Mouse (Mus musculus) frontal cortex, adult 2 months (tissue): ENCODE measurements around the gene Srsf2. TPM values are rescaled to one million over a fixed set of nuclear protein-coding genes. Genes with fewer than 3 reads are reported as not detected.
A peak's percentile ranks its signal among the peaks of the same experiment; 100 is the strongest.
"Not testable (repeated sequence)": the region's sequence is repeated elsewhere in the genome, so short reads cannot be mapped to it uniquely, and the experiment has no call there.

ENCODE experiments used
- DNase-seq, 2 experiments: peaks; one replicate each; pipeline ENCODE4 v3.0.0; 2022; ENCODE audit warnings: low spot score in 1 of 2; ENCODE audit errors: extremely low spot score in 1 of 2
- polyA plus RNA-seq: library from polyadenylated mRNA; depleted of rRNA; stranded (reverse); fragments of >200 nt; gene quantifications from 2 replicates; pipeline ENCODE4 v1.2.3, GENCODE M21; 2012; rRNA removed

The Srsf2 gene
- polyA plus RNA-seq: 324 and 333 TPM in 2 replicates

DNA sequence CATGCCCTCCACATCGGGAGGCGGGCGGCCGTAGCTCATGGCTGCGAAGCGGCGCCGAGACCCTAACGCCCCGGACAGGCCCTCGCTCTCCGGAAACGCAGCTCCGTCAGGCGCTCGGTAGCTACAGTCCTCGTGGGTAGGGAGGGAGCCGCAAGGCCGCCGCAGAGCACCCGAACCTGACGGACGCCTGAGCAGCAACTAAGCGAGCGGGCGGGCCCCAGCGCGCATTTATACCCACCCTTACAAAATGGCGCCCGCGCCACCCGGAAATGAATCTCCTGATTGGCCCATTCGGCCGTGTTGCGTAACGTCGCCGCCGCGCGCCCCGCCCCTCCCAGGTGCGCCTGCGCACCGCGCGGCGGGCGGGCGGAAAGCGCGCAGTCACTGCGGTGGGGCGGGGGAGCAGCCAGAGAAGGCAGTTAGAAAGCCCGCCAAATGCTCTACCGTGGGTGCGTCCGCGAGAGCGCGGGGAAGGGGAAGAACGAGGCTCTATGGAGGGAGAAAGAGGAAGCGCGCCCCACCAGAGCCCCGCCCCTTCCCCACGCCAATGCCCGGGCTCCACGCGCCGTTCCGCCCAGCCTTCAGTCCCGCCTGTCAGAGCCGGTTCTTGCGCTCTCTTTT is at the start of gene Srsf2:
TSS of gene Srsf2 (minus strand) at position 204 of the 621 bp plus-strand sequence.
- DNase-seq: peak; percentile 93 to 98

DNA sequence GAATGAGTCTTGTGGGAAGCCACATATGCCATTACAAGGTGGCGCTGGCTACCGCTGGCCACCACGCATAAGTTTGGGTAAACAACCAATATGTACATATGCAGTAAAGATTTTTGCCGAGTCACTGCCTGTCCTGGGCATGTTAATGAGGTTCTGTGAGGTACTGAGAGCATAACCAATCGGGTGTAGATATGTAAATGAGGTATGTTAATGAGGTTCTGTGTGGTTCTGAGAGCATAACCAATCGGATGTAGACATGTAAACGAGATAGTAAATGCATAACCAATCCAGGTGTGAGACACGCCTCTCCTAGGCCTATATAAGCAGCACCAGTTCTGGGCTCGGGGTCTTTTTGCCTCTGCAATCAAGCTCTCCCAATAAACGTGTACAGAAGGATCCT is 49.7 kb upstream of the Srsf2 start:
- not testable (repeated sequence) for DNase-seq

DNA sequence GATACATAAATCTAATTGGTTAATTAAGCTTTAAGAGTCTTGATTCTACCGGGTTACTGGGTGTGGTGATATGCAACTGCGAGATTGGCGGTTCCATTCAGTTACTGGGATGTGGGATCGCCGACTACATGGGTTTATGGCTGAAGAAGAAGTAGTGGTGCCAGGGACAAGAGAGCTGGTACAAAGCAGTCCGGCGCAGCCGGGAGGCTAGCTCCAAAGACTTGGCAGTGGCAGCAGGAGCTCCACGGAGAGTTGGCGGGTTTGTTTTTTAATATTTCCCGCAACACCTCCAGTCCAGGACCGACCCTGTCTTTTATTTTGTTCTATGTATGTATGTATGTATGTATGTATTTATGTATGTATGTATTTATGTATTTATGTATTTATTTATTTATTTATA is 46.4 kb upstream of the Srsf2 start:
- DNase-seq: no peak

DNA sequence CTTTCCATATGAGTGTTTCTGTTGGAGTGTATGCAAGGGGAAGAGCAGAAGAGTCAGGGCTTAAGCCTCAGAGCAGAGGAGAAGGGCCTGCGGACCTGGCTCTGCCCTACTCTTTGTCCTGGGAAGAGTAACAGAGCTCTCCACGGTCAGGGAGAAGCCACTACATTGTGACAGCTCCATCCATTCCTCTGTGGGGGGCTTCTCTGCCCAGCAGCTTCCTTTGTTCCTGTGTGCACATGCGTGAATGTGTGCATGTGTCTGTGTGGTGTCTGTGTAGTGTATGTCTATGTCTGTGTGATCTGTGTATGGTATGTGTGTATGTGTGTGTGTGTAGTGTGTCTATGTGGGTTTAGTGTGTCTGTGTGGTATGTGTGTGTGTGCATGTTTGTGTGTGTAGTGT is 42.5 kb upstream of the Srsf2 start:
- no peak for DNase-seq

DNA sequence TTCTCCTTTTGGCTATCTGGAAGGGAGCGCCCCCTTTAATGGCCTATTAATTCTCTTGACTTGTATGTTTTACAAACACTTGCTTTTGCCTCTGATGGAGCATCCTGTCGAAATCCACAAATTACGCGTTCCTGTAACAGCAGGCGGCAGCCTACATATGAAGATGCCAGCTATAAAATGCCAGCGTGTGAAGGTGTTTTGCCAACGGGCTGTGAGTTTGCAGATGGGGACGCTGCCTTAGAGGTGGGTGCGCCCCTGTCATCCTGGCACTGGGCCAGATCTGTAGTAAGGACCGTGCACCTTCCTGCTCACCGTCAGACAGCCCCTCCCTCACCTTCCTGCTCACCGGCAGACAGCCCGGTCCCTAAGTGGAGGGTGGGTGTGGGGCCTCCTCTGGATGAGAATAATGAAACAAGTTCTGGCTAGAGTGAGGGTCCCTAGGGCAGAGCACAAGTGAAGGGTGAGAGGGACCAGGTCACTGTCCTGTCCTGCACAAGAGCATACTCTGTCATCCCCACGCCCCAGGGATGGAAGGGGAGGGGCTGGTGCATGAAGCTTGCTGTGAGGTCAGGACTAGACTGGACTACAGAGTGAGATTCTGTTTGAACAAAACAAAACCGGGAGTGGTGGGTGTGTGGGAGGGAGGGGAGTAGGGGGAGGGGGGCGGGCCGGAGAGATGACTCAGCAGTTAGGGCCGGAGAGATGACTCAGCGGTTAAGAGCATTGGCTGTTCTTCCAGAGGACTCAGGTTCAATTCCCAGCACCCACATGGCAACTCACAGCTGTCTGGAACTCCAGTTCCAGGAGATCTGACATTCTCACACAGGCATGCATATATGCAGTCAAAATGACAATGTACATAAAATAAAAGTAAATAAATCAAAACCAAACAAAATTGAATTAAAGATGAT is 40.9 kb upstream of the Srsf2 start:
- peak in 1 of 2 experiments; percentile 50 for DNase-seq

DNA sequence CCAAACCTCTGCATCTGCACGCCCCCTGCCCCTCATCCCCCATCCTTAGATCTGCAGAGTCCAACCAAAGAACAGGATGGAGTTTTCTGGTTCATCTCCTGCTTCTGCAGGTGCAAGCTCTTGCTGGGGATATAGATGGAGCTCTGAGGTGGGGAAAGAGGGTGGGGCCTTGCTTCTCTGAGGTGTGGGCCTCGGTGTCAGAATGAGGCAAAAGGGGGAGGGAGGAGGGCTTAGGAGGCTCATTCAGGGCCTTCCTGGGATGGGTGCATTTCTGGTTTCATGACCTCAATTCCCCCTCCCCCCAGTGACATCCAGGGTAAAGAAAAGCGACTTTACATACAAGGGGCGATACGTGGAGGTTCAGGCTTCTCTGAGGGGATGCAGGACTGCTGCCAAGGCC is 34.2 kb upstream of the Srsf2 start:
- no peak for DNase-seq

DNA sequence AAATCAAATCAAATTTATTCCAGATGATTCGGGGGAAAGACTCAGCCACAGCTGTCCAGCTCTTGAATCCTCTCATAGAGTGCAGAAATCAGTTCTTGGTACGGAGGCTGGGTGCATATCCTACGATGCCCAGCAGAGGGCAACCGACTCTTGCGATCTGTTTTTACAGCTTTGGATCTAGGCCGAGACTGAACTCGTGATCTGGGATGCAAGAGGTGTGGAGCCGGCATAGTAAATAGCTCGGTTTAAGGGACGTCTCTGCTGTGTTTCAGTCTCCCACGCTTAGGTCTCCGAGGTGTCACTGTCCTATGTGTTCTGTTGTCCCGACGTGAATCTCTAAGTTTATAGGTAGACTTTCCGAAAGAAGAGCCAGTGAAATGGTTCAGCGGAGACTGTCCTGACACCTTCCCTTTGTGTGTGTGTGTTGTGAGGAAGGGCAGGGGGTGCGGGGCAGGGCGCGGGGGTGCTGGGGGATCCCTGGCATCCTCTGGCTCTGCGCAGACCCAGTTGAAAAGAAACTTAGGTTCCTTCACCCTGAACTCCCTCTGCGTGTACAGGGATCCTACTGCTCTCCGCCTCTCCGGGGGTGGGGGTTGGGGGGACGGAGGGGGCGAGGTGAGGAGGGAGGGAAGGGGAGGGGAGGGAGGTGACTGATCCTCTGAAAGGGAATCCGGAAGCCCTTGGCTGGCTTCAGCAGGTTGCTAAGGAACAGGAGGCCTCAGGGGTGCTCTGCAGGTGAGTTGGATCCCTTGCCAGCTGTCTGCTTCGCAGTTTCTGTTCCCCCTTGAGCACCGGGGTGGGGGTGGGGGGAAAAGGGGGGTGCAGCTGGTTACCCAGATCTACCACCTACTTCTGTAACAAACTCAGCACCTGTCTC is 32.6 kb upstream of the Srsf2 start:
- DNase-seq: peak; percentile 68 to 91

DNA sequence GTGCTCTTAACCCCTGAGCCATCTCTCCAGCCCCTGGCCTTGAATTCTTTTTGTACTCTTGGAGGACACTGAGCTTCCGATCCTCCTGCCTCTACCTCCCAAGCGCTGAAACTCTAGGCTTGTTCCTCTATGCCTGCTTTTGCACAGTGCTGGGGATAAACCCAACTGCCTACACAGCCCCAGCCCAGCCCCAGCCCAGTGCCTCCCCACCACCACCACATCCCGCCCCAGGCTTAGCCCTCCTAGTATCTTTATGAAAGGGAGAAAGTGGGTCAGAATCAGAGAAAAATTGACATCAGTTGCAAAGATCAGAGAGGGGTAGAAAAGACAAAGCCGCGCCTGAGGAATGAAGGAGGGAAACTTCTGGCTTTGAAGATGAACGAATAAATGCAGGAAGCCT is 31.2 kb upstream of the Srsf2 start:
- DNase-seq: no peak

DNA sequence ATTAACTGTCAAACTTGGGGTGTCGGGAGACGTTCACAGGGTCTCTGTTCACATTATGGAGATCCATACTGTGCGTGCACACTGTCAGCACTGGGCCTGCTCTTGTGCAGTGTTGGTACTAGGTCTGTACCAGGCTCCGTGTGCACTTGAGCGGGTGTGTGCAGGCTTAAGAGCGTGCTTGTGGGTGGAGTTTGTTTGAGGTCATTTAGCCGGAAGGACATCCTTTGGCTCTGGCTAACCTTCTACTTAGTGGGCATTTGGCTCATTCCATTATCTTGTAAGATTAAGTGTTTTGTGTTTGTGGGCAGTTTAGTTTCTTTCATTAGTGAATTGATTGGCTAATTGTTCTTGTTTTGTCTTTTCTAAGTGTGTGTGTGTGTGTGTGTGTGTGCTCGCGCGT is 29.6 kb upstream of the Srsf2 start:
- no peak for DNase-seq

DNA sequence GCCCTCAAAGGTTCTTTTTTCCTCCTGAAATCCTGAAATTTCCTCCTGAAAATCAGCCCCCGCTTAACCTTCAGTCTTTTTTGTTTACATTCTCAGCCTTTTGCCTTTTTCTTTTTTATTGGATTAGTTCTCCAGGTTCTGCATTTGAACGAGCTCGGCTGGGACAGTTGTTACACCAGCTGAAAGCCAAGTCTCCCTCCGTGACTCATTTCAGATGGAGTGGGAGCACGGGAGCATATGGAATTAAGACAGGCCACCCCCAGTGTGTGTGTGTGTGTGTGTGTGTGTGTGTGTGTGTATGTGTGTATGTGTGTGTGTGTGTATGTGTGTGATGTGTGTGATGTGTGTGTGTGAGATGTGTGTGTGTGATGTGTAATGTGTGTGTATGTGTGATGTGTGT is 28.5 kb upstream of the Srsf2 start:
- DNase-seq: peak; percentile 46 to 61

DNA sequence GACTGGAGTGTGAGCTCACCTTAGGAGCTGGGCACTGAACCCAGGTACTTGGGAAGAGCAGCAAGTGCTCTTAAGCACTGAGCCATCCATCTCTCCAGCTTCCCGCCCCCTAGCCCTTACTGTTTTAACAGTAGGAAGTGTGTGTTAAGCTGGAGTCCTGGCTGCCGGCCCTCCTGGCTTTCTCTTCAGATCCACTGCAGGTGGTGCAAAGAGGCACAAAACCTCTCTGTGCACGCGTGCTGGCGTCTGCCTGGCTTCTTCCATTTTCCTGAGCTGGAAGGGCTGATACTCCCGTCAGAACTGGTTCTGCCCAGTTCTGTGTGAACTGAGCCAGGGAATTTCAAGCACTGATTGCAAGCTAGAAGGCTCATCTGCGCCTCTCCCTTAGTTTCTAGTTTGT is 27.9 kb upstream of the Srsf2 start:
- DNase-seq: peak; percentile 15 to 35

DNA sequence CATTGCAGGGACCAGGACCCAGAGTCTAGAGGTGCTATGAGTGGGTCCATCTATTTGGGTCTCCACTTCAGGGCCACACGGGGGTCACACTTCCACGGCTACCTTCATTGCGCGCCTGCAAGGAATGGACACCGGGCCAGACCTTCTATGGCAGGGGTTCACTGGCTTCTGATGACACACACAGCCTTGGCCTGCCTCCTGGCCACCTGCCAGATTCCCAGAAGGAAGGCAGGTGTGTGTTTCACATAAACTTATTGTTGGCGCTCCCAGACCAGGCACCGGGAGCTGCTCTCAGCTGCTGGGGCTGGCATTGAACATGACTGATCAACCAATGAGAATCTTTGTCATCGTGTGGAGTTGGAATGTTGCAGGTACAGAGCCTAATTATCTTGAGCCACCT is 25.6 kb upstream of the Srsf2 start:
- no peak for DNase-seq

DNA sequence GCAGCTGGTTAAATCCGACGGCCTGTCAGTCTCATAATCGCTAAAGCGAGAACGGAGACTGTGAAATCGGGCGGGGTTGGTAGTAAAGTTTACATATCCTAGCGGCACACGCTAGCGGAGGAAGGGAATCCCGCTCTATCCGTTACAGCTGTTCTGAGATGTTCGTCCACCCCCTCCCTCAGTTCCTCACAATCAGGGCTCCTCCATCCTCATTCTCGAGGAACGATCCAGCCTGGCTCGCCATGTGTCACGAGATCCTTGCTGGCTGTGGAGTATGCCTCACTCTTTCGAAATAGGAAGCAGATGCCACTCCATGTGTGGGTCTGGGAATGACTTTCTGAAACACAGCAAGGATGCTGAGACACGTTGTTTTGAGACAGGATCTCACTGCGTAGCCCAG is 21.1 kb upstream of the Srsf2 start:
- peak; percentile 41 to 70 for DNase-seq

DNA sequence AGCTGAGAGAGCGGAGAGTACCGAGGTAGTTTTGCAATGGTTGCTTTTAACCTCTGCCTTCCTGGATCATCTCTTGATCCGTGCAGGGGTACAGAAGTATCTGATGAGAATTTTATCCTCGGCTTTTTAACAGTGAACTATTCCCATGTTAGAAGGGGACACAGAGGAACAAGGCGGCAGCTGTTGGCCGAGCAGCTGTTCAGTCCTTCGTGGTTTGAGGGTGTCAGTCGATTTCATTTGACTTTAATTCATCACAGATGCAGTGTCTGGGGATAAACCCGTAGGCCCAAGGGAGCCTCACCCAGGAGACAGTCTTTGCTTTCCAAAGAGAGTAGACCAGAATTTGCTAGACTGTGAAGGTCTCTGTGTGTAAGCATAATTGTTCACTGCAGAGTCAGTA is 18.6 kb upstream of the Srsf2 start:
- no peak for DNase-seq

DNA sequence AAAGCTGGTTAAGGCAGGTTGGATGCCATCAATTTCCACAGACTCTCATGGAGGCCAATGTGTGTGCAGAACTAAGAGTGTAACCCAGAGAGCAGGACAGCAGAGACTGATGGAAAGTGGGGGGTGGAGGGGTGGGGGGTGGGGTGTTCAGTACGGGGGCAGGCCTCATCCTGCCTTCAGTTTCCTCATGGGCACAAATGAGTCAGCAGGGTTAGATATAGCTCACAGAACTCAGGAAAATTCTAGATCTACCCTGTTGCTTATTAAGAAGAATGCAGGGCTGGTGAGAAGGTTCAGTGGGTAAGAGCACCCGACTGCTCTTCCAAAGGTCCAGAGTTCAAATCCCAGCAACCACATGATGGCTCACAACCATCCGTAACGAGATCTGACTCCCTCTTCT is 16.7 kb upstream of the Srsf2 start:
- DNase-seq: no peak

DNA sequence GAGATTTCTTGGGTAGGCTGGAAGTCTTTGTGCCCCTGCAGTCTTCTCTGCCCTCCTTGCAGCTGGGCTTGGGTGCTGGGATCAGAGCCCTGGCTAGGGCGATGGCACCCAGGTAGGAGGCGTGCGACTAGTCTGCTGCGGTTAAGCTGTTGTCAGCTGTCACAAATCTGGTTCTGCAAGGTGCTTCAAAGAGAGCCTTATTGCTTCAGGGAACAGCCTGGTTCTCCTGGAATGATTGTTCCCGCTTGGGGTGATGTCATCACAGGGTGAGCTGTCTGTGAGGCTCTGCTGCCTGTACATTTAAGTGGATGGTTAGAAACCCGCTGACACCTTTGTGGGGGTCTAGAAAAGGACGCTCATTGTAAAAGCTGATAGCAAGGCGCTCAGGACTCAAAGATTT is 16.3 kb upstream of the Srsf2 start:
- no peak for DNase-seq

DNA sequence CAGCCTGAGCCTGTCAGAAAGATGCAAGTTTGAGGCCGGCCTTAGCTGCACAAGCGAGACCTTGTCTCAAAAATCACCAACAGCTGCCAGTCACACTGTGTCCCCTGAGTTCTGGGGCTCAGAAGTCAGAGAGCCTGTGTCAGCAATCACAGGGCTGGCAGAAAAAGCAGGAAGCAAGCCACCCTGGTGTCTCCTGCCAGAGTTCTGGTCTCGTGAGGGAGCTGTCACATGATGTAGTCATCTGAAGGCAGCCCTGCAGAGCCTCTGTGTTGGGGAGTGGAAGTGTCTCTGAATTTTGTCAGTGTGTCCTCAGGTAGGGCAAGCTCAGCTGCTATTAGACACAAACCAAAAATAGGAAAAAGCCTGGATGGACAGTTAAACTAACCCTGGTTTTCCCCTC is 15.2 kb upstream of the Srsf2 start:
- DNase-seq: no peak

DNA sequence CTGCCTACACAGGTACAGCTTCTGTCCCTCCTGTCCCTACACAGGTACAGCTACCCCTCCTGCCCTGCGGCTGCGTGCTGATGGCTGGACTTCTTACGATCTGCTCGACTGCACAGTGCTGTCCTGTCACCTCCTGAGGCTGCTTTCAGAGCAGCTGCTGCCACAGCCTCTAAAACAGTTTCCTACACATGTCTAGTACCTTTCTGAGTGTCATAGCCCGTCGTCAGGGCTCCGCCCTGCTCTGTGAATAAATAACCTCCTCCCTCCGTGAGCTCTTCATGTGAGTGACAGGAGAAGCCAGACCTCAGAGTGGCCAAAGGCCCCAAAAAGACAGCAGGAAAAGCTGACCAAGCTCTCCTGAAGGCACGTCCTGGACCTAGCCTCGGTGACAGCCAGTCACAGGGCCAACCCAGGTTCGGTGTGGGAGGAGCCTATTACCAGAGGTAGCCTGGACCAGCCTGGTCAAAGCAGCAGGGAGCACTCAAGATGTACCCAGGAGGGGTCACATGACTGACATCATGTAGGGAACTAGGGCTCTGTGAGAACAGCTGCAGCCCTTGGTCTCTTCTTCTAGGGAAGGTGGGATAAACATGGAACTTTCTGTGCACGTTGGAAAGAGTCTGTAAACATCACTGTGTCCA is 13.2 kb upstream of the Srsf2 start:
- no peak for DNase-seq

DNA sequence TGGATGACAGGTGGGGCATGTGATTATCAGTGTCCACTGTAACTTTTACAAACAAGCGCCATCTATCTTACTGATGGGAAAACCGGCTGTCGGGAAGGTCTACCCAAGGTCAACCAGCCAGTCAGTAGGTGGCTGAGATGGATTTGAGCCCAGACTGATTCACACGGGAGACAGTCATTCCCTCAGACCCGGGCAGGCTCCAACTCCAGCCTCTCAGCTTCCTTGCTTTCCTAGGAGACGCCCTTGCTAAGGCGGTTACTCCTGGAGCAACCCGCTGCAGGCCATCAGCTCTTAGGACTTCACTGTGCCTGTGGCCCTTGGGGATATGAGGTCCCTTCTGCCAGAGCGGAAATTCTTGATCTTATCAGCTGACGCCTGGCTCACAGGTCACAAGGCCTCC is 11.6 kb upstream of the Srsf2 start:
- no peak for DNase-seq

DNA sequence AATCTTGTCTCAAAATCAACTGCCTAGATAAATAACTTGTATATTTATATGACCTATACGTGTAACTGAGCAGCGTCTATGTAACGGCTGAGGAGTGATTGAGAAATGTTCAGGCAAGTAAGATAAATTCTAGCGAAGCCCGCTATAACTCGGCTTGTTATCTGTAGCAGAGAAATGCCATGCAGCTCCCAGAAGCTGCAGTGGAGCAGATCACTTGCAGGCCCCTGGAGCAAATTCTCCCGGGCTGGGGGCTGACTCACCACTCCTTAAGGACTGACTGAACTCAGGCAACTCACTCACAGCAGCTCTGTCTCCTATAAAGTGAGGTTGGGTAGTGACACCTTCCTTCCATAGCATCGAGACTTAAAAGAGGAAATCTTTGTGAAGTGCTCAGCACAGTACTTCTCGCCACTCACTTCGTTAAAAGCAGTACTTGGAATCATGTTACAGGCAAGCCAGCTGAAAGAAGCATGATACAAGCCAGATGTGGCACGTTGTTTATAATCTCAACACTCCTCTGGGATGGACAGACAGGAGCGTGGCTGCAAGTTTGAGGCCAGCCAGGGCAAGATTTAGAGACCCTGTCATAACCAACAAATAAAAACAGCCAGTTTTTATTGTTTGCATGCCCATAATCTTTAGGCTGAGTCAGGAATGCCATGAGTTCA is 4.4 kb upstream of the Srsf2 start:
- no peak for DNase-seq
